Mouse (Mus musculus) adrenal gland (tissue): ENCODE data around the gene Scd2.

Experiments
- intact Hi-C: fragments of 180-260 bp; cut with DNase I; formaldehyde crosslinking; loops from one replicate; pipeline ENCODE4 v1.15.1; 2025

Gene Scd2

GRCm38 (mm10) chr19:44295741-44296140 is 2.3 kb downstream of the Scd2 start:
- intact Hi-C loops: loop anchor here (2.0 kb wide), 1 partner anchor 29 kb away; no protein-coding TSS in a partner anchor

- intact Hi-C loops: no loop called here
Measured at GRCm38 (mm10) chr19:44296186-44296585, 2.7 kb downstream of the Scd2 start.

GRCm38 (mm10) chr19:44297068-44297760 is 3.7 kb downstream of the Scd2 start:
- intact Hi-C loops: no loop called here

GRCm38 (mm10) chr19:44297862-44298261 is 4.4 kb downstream of the Scd2 start:
- intact Hi-C loops: no loop called here

GRCm38 (mm10) chr19:44299078-44299477 is 5.6 kb downstream of the Scd2 start:
- intact Hi-C loops: no loop called here

- intact Hi-C loops: loop anchor here (5.0 kb wide), 1 partner anchor 62 kb away; no protein-coding TSS in a partner anchor
Measured at GRCm38 (mm10) chr19:44299902-44300301, 6.4 kb downstream of the Scd2 start.

- intact Hi-C loops: loop anchor here (5.0 kb wide), 1 partner anchor 62 kb away; no protein-coding TSS in a partner anchor
Measured at GRCm38 (mm10) chr19:44300520-44300919, 7.0 kb downstream of the Scd2 start.

GRCm38 (mm10) chr19:44301176-44301575 is 7.7 kb downstream of the Scd2 start:
- intact Hi-C loops: loop anchor here (5.0 kb wide), 1 partner anchor 61 kb away; no protein-coding TSS in a partner anchor

- intact Hi-C loops: loop anchor here (5.0 kb wide), 1 partner anchor 61 kb away; no protein-coding TSS in a partner anchor
Measured at GRCm38 (mm10) chr19:44301671-44302305, 8.3 kb downstream of the Scd2 start.

- intact Hi-C loops: loop anchor here (5.0 kb wide), 1 partner anchor 59 kb away; no protein-coding TSS in a partner anchor
Measured at GRCm38 (mm10) chr19:44302901-44303300, 9.4 kb downstream of the Scd2 start.

- intact Hi-C loops: loop anchor here (5.0 kb wide), 1 partner anchor 59 kb away; no protein-coding TSS in a partner anchor
Measured at GRCm38 (mm10) chr19:44303502-44303901, 10.0 kb downstream of the Scd2 start.

GRCm38 (mm10) chr19:44304419-44304818 is 10.9 kb downstream of the Scd2 start:
- intact Hi-C loops: loop anchor here (5.0 kb wide), 1 partner anchor 58 kb away; no protein-coding TSS in a partner anchor

GRCm38 (mm10) chr19:44304851-44305510 is 11.5 kb downstream of the Scd2 start:
- intact Hi-C loops: loop anchor here (5.0 kb wide), 1 partner anchor 57 kb away; no protein-coding TSS in a partner anchor

- intact Hi-C loops: no loop called here
Measured at GRCm38 (mm10) chr19:44305701-44306100, 12.2 kb downstream of the Scd2 start.

- intact Hi-C loops: no loop called here
Measured at GRCm38 (mm10) chr19:44306171-44306570, 12.7 kb downstream of the Scd2 start.

GRCm38 (mm10) chr19:44307101-44307914 is 13.8 kb downstream of the Scd2 start:
- intact Hi-C loops: no loop called here

- intact Hi-C loops: no loop called here
Measured at GRCm38 (mm10) chr19:44307915-44308470, 14.5 kb downstream of the Scd2 start.

GRCm38 (mm10) chr19:44308611-44309246 is 15.3 kb downstream of the Scd2 start:
- intact Hi-C loops: no loop called here

- intact Hi-C loops: no loop called here
Measured at GRCm38 (mm10) chr19:44309351-44310154, 16.1 kb downstream of the Scd2 start.
